In the genomic region with DNA sequence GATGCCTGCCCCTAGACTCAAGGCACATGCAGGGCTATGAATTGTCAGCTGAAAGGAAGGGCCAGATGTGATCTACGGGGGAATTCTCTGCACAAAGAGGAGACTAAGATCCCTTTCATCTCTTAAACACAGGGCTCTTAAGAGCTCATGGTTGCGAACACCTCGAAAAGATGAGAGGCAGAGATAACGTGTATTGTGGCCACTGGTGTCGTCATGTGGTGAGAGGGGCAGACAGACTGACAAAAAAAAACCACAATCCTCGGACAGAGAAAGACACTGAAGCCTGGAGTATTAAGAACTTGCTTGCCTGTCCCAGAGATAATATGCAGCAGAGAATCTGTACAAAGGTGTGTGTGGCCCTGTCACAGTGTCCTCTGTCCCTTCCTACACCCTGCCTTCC, we compare ENCODE assay signal across 21 mouse cellular contexts.
"Had no signal": no experiment of that assay in that cellular context is flagged by ENCODE, and none has a peak within 500 bp of the region (broad histone marks: within the 10 kb centered on the region; RNA-seq: fewer than 3 reads in every experiment).

No protein-coding gene starts in this region.

- DNase-seq: kidney, adult 8-10 months; kidney, postnatal 10 days; kidney, postnatal 36 days; liver; lung, adult 18-20 months; lung, postnatal 10 days; lung, postnatal 36 days; right cerebral cortex, adult 18-20 months; right cerebral cortex, postnatal 25 days; spleen, adult 18-20 months; thymus, postnatal 25 days had no signal

- H3K4me2 ChIP-seq: kidney, embryonic 15.5 days; limb, embryonic 13.5 days; liver, embryonic 12.5 days; liver, embryonic 15.5 days; lung, embryonic 15.5 days; midbrain, embryonic 12.5 days; midbrain, embryonic 15.5 days; stomach, embryonic 15.5 days had no signal

- H3K27ac ChIP-seq: kidney, embryonic 15.5 days; limb, embryonic 10.5 days; limb, embryonic 13.5 days; liver, embryonic 12.5 days; liver, embryonic 15.5 days; lung, embryonic 15.5 days; midbrain, embryonic 12.5 days; midbrain, embryonic 15.5 days; stomach, embryonic 15.5 days had no signal

- H3K9me3 ChIP-seq: kidney, embryonic 15.5 days; limb, embryonic 10.5 days; limb, embryonic 13.5 days; liver, embryonic 12.5 days; liver, embryonic 15.5 days; lung, embryonic 15.5 days; midbrain, embryonic 12.5 days; midbrain, embryonic 15.5 days; stomach, embryonic 15.5 days had no signal

- H3K4me1 ChIP-seq: kidney, embryonic 15.5 days; limb, embryonic 10.5 days; limb, embryonic 13.5 days; liver, embryonic 12.5 days; liver, embryonic 15.5 days; lung, embryonic 15.5 days; midbrain, embryonic 15.5 days; stomach, embryonic 15.5 days had no signal

- ATAC-seq: liver, embryonic 12.5 days; midbrain, embryonic 15.5 days had no signal

- H3K4me3 ChIP-seq: kidney, embryonic 15.5 days; limb, embryonic 10.5 days; limb, embryonic 13.5 days; liver, embryonic 12.5 days; liver, embryonic 15.5 days; lung, embryonic 15.5 days; midbrain, embryonic 12.5 days; midbrain, embryonic 15.5 days; myocyte; stomach, embryonic 15.5 days had no signal

- H3K36me3 ChIP-seq: limb, embryonic 10.5 days; limb, embryonic 13.5 days; liver, embryonic 12.5 days; liver, embryonic 15.5 days; lung, embryonic 15.5 days; midbrain, embryonic 12.5 days; midbrain, embryonic 15.5 days; stomach, embryonic 15.5 days had no signal

- H3K27me3 ChIP-seq: kidney, embryonic 15.5 days; limb, embryonic 13.5 days; liver, embryonic 12.5 days; liver, embryonic 15.5 days; lung, embryonic 15.5 days; midbrain, embryonic 12.5 days; midbrain, embryonic 15.5 days; stomach, embryonic 15.5 days had no signal

- H3K9ac ChIP-seq: kidney, embryonic 15.5 days; limb, embryonic 13.5 days; liver, embryonic 12.5 days; liver, embryonic 15.5 days; lung, embryonic 15.5 days; midbrain, embryonic 12.5 days; midbrain, embryonic 15.5 days; stomach, embryonic 15.5 days had no signal
